Mouse (Mus musculus) right cerebral cortex, adult 2 months (tissue): ENCODE data around the gene Togaram2.

Experiments used
- DNase-seq, 2 experiments: peaks; one replicate each; pipeline ENCODE4 v3.0.0; 2021 to 2022; ENCODE audit warnings: low spot score in 2 of 2

Togaram2 gene

GRCm38 (mm10) chr17:71682379-71682778 is 9.3 kb downstream of the Togaram2 start:
- DNase-seq: no peak

- DNase-seq: no peak
Measured at GRCm38 (mm10) chr17:71683281-71683680, 10.2 kb downstream of the Togaram2 start.

- no peak for DNase-seq
Measured at GRCm38 (mm10) chr17:71684103-71684608, 11.1 kb downstream of the Togaram2 start.

- DNase-seq: no peak
Measured at GRCm38 (mm10) chr17:71687436-71687835, 14.4 kb downstream of the Togaram2 start.

- DNase-seq: no peak
Measured at GRCm38 (mm10) chr17:71689903-71690302, 16.8 kb downstream of the Togaram2 start.

- peak; percentile 46 to 64 for DNase-seq
Measured at GRCm38 (mm10) chr17:71691361-71691875, 18.4 kb downstream of the Togaram2 start.

- peak; percentile 73 to 77 for DNase-seq
Measured at GRCm38 (mm10) chr17:71693313-71693712, 20.3 kb downstream of the Togaram2 start.

- no peak for DNase-seq
Measured at GRCm38 (mm10) chr17:71693780-71694179, 20.7 kb downstream of the Togaram2 start.

- peak in 1 of 2 experiments; percentile 22 for DNase-seq
Measured at GRCm38 (mm10) chr17:71695151-71695550, 22.1 kb downstream of the Togaram2 start.

GRCm38 (mm10) chr17:71695716-71696315 is 22.8 kb downstream of the Togaram2 start:
- no peak for DNase-seq

- DNase-seq: no peak
Measured at GRCm38 (mm10) chr17:71696396-71696795, 23.3 kb downstream of the Togaram2 start.

- DNase-seq: no peak
Measured at GRCm38 (mm10) chr17:71697896-71698618, 25.0 kb downstream of the Togaram2 start.

- DNase-seq: no peak
Measured at GRCm38 (mm10) chr17:71698619-71698956, 25.5 kb downstream of the Togaram2 start.

GRCm38 (mm10) chr17:71705113-71705512 is 32.1 kb downstream of the Togaram2 start:
- no peak for DNase-seq

- DNase-seq: no peak
Measured at GRCm38 (mm10) chr17:71705550-71706480, 32.8 kb downstream of the Togaram2 start.

- no peak for DNase-seq
Measured at GRCm38 (mm10) chr17:71707715-71708114, 34.7 kb downstream of the Togaram2 start.

GRCm38 (mm10) chr17:71712279-71712678 is 39.2 kb downstream of the Togaram2 start:
- no peak for DNase-seq

GRCm38 (mm10) chr17:71715034-71715433 is 42.0 kb downstream of the Togaram2 start:
- peak; percentile 61 to 62 for DNase-seq

- DNase-seq: no peak
Measured at GRCm38 (mm10) chr17:71717881-71718625, 45.0 kb downstream of the Togaram2 start.

GRCm38 (mm10) chr17:71720434-71720833 is 47.4 kb downstream of the Togaram2 start:
- no peak for DNase-seq

GRCm38 (mm10) chr17:71721019-71721418 is 48.0 kb downstream of the Togaram2 start:
- no peak for DNase-seq
